Mouse (Mus musculus) CD4-positive, CD25-positive, alpha-beta regulatory T cell, adult 4 months (primary cell): ENCODE results near the gene Capza2. TPM values are rescaled to one million over a fixed set of nuclear protein-coding genes. Genes with fewer than 3 reads are reported as not detected.
"Not testable (repeated sequence)": the region's sequence is repeated elsewhere in the genome, so short reads cannot be mapped to it uniquely, and the experiment has no call there.

ENCODE experiments used
- ATAC-seq: one replicate; pipeline ENCODE4 v1.8.0; 2017
- polyA plus RNA-seq, 2 experiments: library from polyadenylated mRNA; unstranded; fragments of 100-300 nt; shearing (Covaris generic); gene quantifications; one replicate each; pipeline ENCODE4 v1.2.1; 2017

Capza2 gene
- polyA plus RNA-seq, 2 experiments from 2014 or later, result 291 to 322 TPM

GRCm38 (mm10) chr6:17642739-17643138, 6.7 kb downstream of the Capza2 start:
- peak; percentile 6 for ATAC-seq

- no peak for ATAC-seq
Observed at GRCm38 (mm10) chr6:17646107-17646506, 10.1 kb downstream of the Capza2 start.

GRCm38 (mm10) chr6:17652132-17652531, 16.1 kb downstream of the Capza2 start:
- peak; percentile 50 for ATAC-seq

- peak; percentile 27 for ATAC-seq
Observed at GRCm38 (mm10) chr6:17655080-17655479, 19.0 kb downstream of the Capza2 start.

GRCm38 (mm10) chr6:17657308-17657707, 21.3 kb downstream of the Capza2 start:
- no peak for ATAC-seq

- ATAC-seq, result no peak
Observed at GRCm38 (mm10) chr6:17665348-17665747, 29.3 kb downstream of the Capza2 start.

- ATAC-seq, result no peak
Observed at GRCm38 (mm10) chr6:17666024-17666423, 30.0 kb downstream of the Capza2 start.

- ATAC-seq, result no peak
Observed at GRCm38 (mm10) chr6:17667813-17668212, 31.8 kb downstream of the Capza2 start.

- no peak for ATAC-seq
Observed at GRCm38 (mm10) chr6:17668334-17668733, 32.3 kb downstream of the Capza2 start.

- ATAC-seq, result no peak
Observed at GRCm38 (mm10) chr6:17669826-17670225, 33.8 kb downstream of the Capza2 start.

- ATAC-seq, result peak; percentile 93
Observed at GRCm38 (mm10) chr6:17675019-17675756, 39.2 kb downstream of the Capza2 start.

GRCm38 (mm10) chr6:17677008-17677407, 41.0 kb downstream of the Capza2 start:
- no peak for ATAC-seq

GRCm38 (mm10) chr6:17680266-17680925, 44.4 kb downstream of the Capza2 start:
- ATAC-seq, result no peak

- no peak for ATAC-seq
Observed at GRCm38 (mm10) chr6:17681810-17682209, 45.8 kb downstream of the Capza2 start.

- ATAC-seq, result no peak
Observed at GRCm38 (mm10) chr6:17688676-17689075, 52.6 kb downstream of the Capza2 start.

GRCm38 (mm10) chr6:17692647-17693046, 56.6 kb downstream of the Capza2 start, which contains the start of gene St7:
Gene St7 (plus strand): TSS chr6:17692933.
- ATAC-seq, result no peak

GRCm38 (mm10) chr6:17693726-17694549, 57.9 kb downstream of the Capza2 start:
- peak; percentile 71 for ATAC-seq

GRCm38 (mm10) chr6:17694550-17694951, 58.5 kb downstream of the Capza2 start:
- ATAC-seq, result peak; percentile 44

- no peak for ATAC-seq
Observed at GRCm38 (mm10) chr6:17696321-17696734, 60.3 kb downstream of the Capza2 start.

GRCm38 (mm10) chr6:17700936-17701612, 65.0 kb downstream of the Capza2 start:
- no peak for ATAC-seq

- ATAC-seq, result not testable (repeated sequence)
Observed at GRCm38 (mm10) chr6:17704038-17704437, 68.0 kb downstream of the Capza2 start.

GRCm38 (mm10) chr6:17705973-17706372, 69.9 kb downstream of the Capza2 start:
- no peak for ATAC-seq
